Mouse (Mus musculus) skeletal muscle tissue, adult 2 months (tissue): ENCODE measurements around the gene Notch2.

Experiments
- DNase-seq: peaks from one replicate; pipeline ENCODE4 v3.0.0-alpha.2; 2012; ENCODE audit warnings: low read depth, low spot score

Gene Notch2

GRCm38 (mm10) chr3:98072570-98072969 lies 59.2 kb downstream of the Notch2 start:
- DNase-seq: no peak

GRCm38 (mm10) chr3:98073545-98073944 lies 60.2 kb downstream of the Notch2 start:
- no peak for DNase-seq

GRCm38 (mm10) chr3:98074622-98075231 lies 61.4 kb downstream of the Notch2 start:
- DNase-seq: peak; percentile 43

- DNase-seq: no peak
These were observed 64.5 kb downstream of the Notch2 start for GRCm38 (mm10) chr3:98077866-98078265.

GRCm38 (mm10) chr3:98078816-98079215 lies 65.5 kb downstream of the Notch2 start:
- no peak for DNase-seq

GRCm38 (mm10) chr3:98079601-98080215 lies 66.4 kb downstream of the Notch2 start:
- DNase-seq: no peak

- no peak for DNase-seq
These were observed 67.3 kb downstream of the Notch2 start for GRCm38 (mm10) chr3:98080630-98081029.

GRCm38 (mm10) chr3:98082188-98082587 lies 68.9 kb downstream of the Notch2 start:
- DNase-seq: no peak

- DNase-seq: no peak
These were observed 69.6 kb downstream of the Notch2 start for GRCm38 (mm10) chr3:98082972-98083371.

GRCm38 (mm10) chr3:98084061-98084655 lies 70.8 kb downstream of the Notch2 start:
- DNase-seq: no peak

GRCm38 (mm10) chr3:98084870-98085269 lies 71.5 kb downstream of the Notch2 start:
- DNase-seq: no peak

GRCm38 (mm10) chr3:98085812-98086268 lies 72.5 kb downstream of the Notch2 start:
- DNase-seq: peak; percentile 52

- no peak for DNase-seq
These were observed 73.1 kb downstream of the Notch2 start for GRCm38 (mm10) chr3:98086441-98086840.

- DNase-seq: no peak
These were observed 73.5 kb downstream of the Notch2 start for GRCm38 (mm10) chr3:98086860-98087259.

GRCm38 (mm10) chr3:98087551-98087950 lies 74.2 kb downstream of the Notch2 start:
- DNase-seq: no peak

GRCm38 (mm10) chr3:98089702-98090101 lies 76.4 kb downstream of the Notch2 start:
- DNase-seq: peak; percentile 38

- DNase-seq: no peak
These were observed 76.8 kb downstream of the Notch2 start for GRCm38 (mm10) chr3:98090129-98090528.

- DNase-seq: no peak
These were observed 79.5 kb downstream of the Notch2 start for GRCm38 (mm10) chr3:98092680-98093370.

- no peak for DNase-seq
These were observed 80.6 kb downstream of the Notch2 start for GRCm38 (mm10) chr3:98093954-98094353.

GRCm38 (mm10) chr3:98094629-98095583 lies 81.6 kb downstream of the Notch2 start:
- no peak for DNase-seq

- DNase-seq: no peak
These were observed 83.7 kb downstream of the Notch2 start for GRCm38 (mm10) chr3:98096981-98097380.
